Mouse (Mus musculus): ENCODE data around the gene Stab1.

DNA sequence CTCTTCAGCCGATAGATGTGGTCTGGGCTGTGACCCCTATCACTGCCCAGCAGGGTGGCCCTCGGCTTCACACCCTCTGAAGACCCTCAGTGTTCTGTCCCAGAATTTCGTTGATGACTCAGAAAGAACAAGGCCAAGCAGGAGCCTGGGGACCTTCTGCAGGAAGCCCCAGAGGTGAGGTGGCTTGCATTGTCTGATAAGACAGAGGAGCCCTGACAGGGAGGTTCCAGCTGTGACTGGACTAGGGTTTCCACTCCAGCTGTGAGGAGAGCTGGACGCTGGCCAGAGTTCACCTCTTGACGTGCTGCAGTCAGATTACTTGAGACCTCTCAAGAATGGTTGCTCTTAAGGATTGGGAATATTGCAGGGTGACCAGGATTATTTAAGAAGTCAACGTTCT, 36.4 kb downstream of the Stab1 start:
- TF ChIP-seq GATA1 (IDR thresholded peaks at IDR 0.05; ENCODE audit: low read length) (no peak), TAL1 (IDR thresholded peaks at IDR 0.05; ENCODE audit: low read length) (no peak)
